Mouse (Mus musculus): Measurements from ENCODE around the gene Gm28043. TPM values are rescaled to one million over a fixed set of nuclear protein-coding genes. Genes with fewer than 3 reads are reported as not detected.

Gm28043 gene
- total and polyA plus RNA-seq, 3 experiments, result 3.6 to 4.2 (median 3.7) TPM

DNA sequence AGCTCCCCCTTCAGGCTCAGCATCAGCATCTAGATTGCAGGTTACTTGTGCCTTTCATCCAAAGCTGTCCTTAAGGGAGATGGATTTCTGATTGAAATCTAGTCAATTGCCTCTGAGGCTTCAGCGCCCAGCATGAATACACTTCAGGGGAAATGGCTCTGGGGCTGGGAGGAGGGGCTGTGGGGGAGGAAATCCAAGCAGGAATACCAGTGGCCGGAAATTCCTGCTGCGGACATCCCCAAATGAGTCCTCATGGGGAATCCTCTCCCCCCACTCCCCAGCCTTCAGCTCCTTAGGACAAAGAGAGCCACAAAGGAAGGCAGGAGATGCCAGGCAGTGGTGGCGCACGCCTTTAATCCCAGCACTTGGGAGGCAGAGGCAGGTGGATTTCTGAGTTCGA is 132.8 kb downstream of the Gm28043 start:
- dilution Hi-C loops (cut with MboI; ENCODE audit: extremely low pct_ligation_motif_present, extremely low pct_unique_long_range_greater_than_20kb, low sequenced_read_pairs) (no loop called here), in situ Hi-C loops (cut with MboI; ENCODE audit: low pct_ligation_motif_present, low pct_unique_long_range_greater_than_20kb, low sequenced_read_pairs) (no loop called here)
- no peak for TF ChIP-seq ZMIZ1 (IDR thresholded peaks at IDR 0.05; ENCODE audit: low read depth, low read length)
- TF ChIP-seq NELFE (IDR thresholded peaks at IDR 0.05; ENCODE audit: low read depth, low read length), result no peak
- TF ChIP-seq RCOR1 (conservative IDR thresholded peaks at IDR 0.05; ENCODE audit: low read depth, low read length), result no peak
- no peak for TF ChIP-seq BHLHE40 (IDR thresholded peaks at IDR 0.05; ENCODE audit: low read depth, low read length)
- TF ChIP-seq USF1 (IDR thresholded peaks at IDR 0.05; ENCODE audit: low read depth, low read length), result no peak
- no peak for TF ChIP-seq KAT2A (IDR thresholded peaks at IDR 0.05; ENCODE audit: insufficient replicate concordance, low read length)
- no peak for TF ChIP-seq HCFC1 (IDR thresholded peaks at IDR 0.05; ENCODE audit: low read depth, low read length)
- TF ChIP-seq TBP (conservative IDR thresholded peaks at IDR 0.05; ENCODE audit: low read depth, low read length), result no peak
- TF ChIP-seq ETS1 (conservative IDR thresholded peaks at IDR 0.05; ENCODE audit: low read depth, low read length), result no peak
- TF ChIP-seq PAX5 (IDR thresholded peaks at IDR 0.05; ENCODE audit: low read length), result no peak
- TF ChIP-seq ZC3H11A (IDR thresholded peaks at IDR 0.05; ENCODE audit: low read depth, low read length), result no peak
- no peak for TF ChIP-seq SIN3A (IDR thresholded peaks at IDR 0.05; ENCODE audit: low read length)
- no peak for TF ChIP-seq ZKSCAN1 (IDR thresholded peaks at IDR 0.05; ENCODE audit: borderline replicate concordance, low read depth, low read length)
- TF ChIP-seq SMC3 (IDR thresholded peaks at IDR 0.05; ENCODE audit: low read depth, low read length), result no peak
- no peak overlapping the region for H3K27ac ChIP-seq (ENCODE audit: insufficient read depth, low read depth)
- H3K9ac ChIP-seq (ENCODE audit: insufficient read depth, low read depth), result no peak overlapping the region
- no peaks in the 10 kb centered on the region for H3K9me3 ChIP-seq (replicated peaks; ENCODE audit: low read length)
- H3K27me3 ChIP-seq (replicated peaks), result no peaks in the 10 kb centered on the region
- H3K4me3 ChIP-seq (replicated peaks in 1 of 3; ENCODE audit: low read depth in 2 of 3, low read length in 2 of 3, poor library complexity in 1 of 3), result no peak overlapping the region
- no peaks in the 10 kb centered on the region for H3K79me2 ChIP-seq (replicated peaks; ENCODE audit: control insufficient read depth, extremely low read depth, insufficient read depth, poor library complexity, severe bottlenecking)
- H3K36me3 ChIP-seq (replicated peaks in 1 of 2; ENCODE audit: control insufficient read depth in 1 of 2, insufficient read depth in 1 of 2, low read length in 1 of 2), result no peaks in the 10 kb centered on the region
- peaks cover 0 to 14% of the 10 kb centered on the region in 2 experiments; a peak in 2 of 4 replicates for H3K4me1 ChIP-seq (ENCODE audit: control insufficient read depth in 1 of 2, insufficient read depth in 2 of 2)
- no peak overlapping the region for H3K4me2 ChIP-seq (ENCODE audit: insufficient read depth, low read depth, poor library complexity, severe bottlenecking)
- DNase-seq (ENCODE audit: extremely low read depth), result no peak

Other genes with a start within 250 kb of the Gm28043 start
- gene Pim1, start 124.1 kb upstream of the Gm28043 start, total RNA-seq (2012; rRNA removed), result 141 and 178 TPM in 2 replicates
- gene Pim1, start 124.1 kb upstream of the Gm28043 start, total RNA-seq (2014; rRNA removed), result 72.7 and 75.8 TPM in 2 replicates
- 121 and 133 TPM in 2 replicates for gene Pim1, start 124.1 kb upstream of the Gm28043 start, polyA plus RNA-seq (2012; ENCODE audit: insufficient read length, low read depth)
- gene Gm17657, start 65.2 kb upstream of the Gm28043 start, total RNA-seq (2012; rRNA removed), result 0.21 and 0.50 TPM in 2 replicates
- gene Gm17657, start 65.2 kb upstream of the Gm28043 start, total RNA-seq (2014; rRNA removed), result not detected in 2 replicates
- gene Gm17657, start 65.2 kb upstream of the Gm28043 start, polyA plus RNA-seq (2012; ENCODE audit: insufficient read length, low read depth), result 0.16 and 0.20 TPM in 2 replicates
- gene Tbc1d22b, start 65.1 kb upstream of the Gm28043 start, total RNA-seq (2012; rRNA removed), result 6.6 and 7.3 TPM in 2 replicates
- 3.1 and 3.8 TPM in 2 replicates for gene Tbc1d22b, start 65.1 kb upstream of the Gm28043 start, total RNA-seq (2014; rRNA removed)
- 13.4 and 17.3 TPM in 2 replicates for gene Tbc1d22b, start 65.1 kb upstream of the Gm28043 start, polyA plus RNA-seq (2012; ENCODE audit: insufficient read length, low read depth)
- 0.76 and 0.97 TPM in 2 replicates for gene Tmem217, start 62.5 kb upstream of the Gm28043 start, total RNA-seq (2012; rRNA removed)
- gene Tmem217, start 62.5 kb upstream of the Gm28043 start, total RNA-seq (2014; rRNA removed), result not detected in 2 replicates
- 0.26 TPM in 1 of 2 replicates, not detected in the other for gene Tmem217, start 62.5 kb upstream of the Gm28043 start, polyA plus RNA-seq (2012; ENCODE audit: insufficient read length, low read depth)
- 33.7 and 35.4 TPM in 2 replicates for gene Rnf8, start 86 bp upstream of the Gm28043 start, total RNA-seq (2012; rRNA removed)
- gene Rnf8, start 86 bp upstream of the Gm28043 start, total RNA-seq (2014; rRNA removed), result 29.9 and 30.9 TPM in 2 replicates
- gene Rnf8, start 86 bp upstream of the Gm28043 start, polyA plus RNA-seq (2012; ENCODE audit: insufficient read length, low read depth), result 38.8 and 41.2 TPM in 2 replicates
- gene Cmtr1, start 45.7 kb downstream of the Gm28043 start, total RNA-seq (2012; rRNA removed), result 88.8 and 95.3 TPM in 2 replicates
- gene Cmtr1, start 45.7 kb downstream of the Gm28043 start, total RNA-seq (2014; rRNA removed), result 96.9 and 105 TPM in 2 replicates
- 135 and 152 TPM in 2 replicates for gene Cmtr1, start 45.7 kb downstream of the Gm28043 start, polyA plus RNA-seq (2012; ENCODE audit: insufficient read length, low read depth)
- gene Ccdc167, start 102.2 kb downstream of the Gm28043 start, total RNA-seq (2012; rRNA removed), result 18.7 and 23.5 TPM in 2 replicates
- gene Ccdc167, start 102.2 kb downstream of the Gm28043 start, total RNA-seq (2014; rRNA removed), result 8.8 and 9.1 TPM in 2 replicates
- gene Ccdc167, start 102.2 kb downstream of the Gm28043 start, polyA plus RNA-seq (2012; ENCODE audit: insufficient read length, low read depth), result 12.0 and 15.4 TPM in 2 replicates